Mouse (Mus musculus) gastrocnemius, postnatal 4 days (tissue): ENCODE data around the gene Xylb. TPM values are rescaled to one million over a fixed set of nuclear protein-coding genes. Genes with fewer than 3 reads are reported as not detected.

Experiments
- DNase-seq, 2 experiments: peaks; one replicate each; pipeline ENCODE4 v3.0.0; 2021 to 2022; ENCODE audit warnings: low spot score in 2 of 2, mixed read lengths in 2 of 2
- total RNA-seq, 2 experiments: library from RNA; stranded (reverse); gene quantifications; 2 replicates each; pipeline ENCODE4 v1.2.3; 2021

Gene Xylb
- total RNA-seq, 2 experiments from 2014 or later, result 1.8 to 2.1 TPM

- no peak for DNase-seq
Observed at GRCm38 (mm10) chr9:119401351-119401750, 44.2 kb downstream of the Xylb start.

GRCm38 (mm10) chr9:119401801-119402214, 44.6 kb downstream of the Xylb start, which contains the start of gene Acvr2b:
TSS of gene Acvr2b (plus strand) at chr9:119402118.
- peak; percentile 87 to 96 for DNase-seq

GRCm38 (mm10) chr9:119402253-119403235, 45.4 kb downstream of the Xylb start:
- peak in 1 of 2 experiments; percentile 54 for DNase-seq

DNA sequence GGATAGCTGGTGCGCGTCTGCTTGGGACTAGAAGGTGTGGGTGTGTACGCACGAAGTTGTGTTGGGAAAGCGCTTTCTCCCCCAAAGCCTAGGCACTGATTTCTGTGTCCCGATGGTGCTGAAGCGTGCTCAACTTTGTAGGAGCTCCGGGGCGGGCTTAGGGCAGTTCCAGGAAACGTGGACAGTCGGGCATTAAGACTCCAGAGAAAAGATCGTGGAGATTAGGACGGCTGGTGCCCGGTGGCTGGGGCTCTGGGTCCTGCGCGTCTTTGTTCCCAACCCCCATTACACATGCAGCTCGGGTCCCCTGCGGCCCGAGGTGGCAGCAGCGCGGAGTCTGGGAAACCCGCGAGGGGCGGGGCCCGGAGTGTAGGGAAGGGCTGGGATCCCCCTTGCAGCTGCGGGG, 46.1 kb downstream of the Xylb start:
- DNase-seq, result peak in 1 of 2 experiments; percentile 38

GRCm38 (mm10) chr9:119404090-119404489, 46.9 kb downstream of the Xylb start:
- no peak for DNase-seq

DNA sequence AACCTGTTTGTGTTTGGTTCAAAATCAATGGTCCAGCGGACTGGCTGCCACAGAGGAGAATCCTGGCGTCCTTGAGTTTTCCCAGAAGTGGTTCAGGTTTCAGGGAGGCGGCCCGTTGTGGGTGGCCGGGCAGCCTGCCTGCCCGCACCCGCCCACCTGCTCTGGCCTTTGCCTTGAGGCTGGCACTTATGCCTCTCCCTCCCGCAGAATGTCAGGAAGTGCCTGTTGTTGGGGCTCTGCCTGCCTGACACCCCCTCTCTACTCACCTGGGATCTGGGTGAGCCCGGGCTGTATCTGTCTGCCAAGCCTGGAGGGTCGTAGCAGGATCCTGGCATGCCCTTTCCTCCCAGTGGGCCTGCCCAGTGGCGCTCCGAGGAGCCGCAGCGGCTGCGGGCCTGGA, 50.7 kb downstream of the Xylb start:
- peak in 1 of 2 experiments; percentile 20 for DNase-seq

- DNase-seq, result peak in 1 of 2 experiments; percentile 21
Observed at GRCm38 (mm10) chr9:119408898-119409664, 51.9 kb downstream of the Xylb start.

DNA sequence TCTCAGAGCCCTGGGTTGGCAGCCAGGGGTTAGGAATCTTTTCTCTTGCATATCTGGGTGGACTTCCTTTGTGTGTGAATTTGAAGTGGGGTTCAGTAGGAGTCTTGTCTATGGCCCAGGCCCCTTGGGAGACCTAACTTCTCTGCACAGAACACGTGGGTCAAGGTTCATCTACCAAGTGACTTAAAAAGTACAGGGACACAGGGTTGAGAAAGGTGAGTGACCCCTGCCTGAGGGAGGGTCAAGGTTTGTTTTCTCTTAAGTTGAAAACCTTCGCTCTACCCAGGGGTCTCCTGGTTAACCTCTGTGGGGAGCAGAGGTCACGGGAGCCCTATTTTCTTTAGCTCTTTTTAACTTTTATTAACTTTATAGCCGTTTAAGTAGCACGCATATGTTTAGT, 52.7 kb downstream of the Xylb start:
- DNase-seq, result no peak

- DNase-seq, result no peak
Observed at GRCm38 (mm10) chr9:119418025-119418424, 60.8 kb downstream of the Xylb start.

DNA sequence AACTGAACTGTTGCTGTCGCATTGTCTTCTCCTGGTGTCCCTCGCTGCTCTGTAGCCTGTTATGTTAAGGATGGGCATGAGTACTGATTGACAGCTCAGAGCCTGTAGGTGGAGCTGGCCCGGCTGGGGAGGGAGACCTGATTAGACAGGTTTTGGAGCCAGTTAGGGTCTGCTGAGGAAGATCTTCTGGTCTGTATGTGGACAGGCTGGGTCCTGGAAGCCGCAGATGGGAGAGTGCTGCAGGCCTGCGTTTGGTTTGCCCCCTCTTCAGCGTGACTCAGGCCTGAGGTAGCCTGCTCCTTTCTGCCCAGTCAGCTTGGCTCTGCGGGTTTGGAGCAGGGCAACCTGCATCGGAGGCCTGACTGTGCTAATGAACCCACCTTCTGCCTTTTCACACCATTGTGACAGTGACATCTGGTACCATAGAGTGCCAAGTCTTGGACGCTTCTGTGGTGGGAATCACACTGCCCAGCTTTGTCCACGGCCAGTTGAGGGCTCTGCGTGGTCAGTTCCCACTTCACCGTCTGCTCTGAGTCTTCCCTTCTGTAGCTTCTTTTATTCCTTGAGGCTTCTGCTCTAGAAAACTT, 62.8 kb downstream of the Xylb start:
- no peak for DNase-seq

GRCm38 (mm10) chr9:119425217-119425975, 68.2 kb downstream of the Xylb start:
- DNase-seq, result peak in 1 of 2 experiments; percentile 53

DNA sequence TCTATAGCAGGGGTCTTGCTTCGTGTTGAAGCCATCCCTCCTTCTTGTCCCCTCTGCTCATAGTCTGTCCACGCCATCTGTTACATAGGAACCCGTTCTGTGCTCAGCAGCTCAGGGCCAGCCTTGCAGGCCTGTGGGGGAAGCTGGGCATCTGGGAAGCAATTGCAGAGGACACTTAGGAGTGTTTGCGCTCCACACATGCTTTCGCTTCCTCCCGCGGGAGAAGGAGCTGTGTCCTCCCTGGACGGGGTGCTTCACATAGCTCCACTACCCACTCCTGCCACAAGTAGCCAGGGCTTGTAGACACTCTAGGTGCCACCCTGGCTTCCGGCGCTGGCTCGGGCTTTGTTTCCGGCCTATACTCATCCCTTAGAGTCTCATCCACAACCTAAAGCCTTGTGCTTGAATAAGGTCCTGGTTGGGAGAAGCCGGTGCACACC, 68.8 kb downstream of the Xylb start:
- no peak for DNase-seq

DNA sequence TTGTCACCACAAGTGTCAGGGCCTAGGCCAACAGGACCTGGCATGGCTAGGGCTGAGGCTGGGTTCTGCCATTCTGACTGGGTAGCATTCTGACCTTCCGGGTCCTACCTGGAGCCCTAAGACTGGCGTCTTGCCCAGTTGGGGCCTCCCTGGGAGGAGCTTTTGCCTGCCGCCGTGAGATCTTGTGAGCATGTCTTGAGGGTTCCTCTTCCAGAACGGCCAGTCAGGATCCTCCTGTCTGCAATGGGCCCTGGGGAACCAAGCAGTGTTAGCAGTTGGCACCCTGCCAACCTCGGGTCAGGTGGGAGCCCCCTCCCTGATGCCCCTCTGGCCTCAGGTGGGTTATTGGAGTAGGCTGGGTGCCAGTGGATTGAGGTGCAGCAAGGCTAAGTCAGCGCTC, 69.3 kb downstream of the Xylb start:
- DNase-seq, result no peak

DNA sequence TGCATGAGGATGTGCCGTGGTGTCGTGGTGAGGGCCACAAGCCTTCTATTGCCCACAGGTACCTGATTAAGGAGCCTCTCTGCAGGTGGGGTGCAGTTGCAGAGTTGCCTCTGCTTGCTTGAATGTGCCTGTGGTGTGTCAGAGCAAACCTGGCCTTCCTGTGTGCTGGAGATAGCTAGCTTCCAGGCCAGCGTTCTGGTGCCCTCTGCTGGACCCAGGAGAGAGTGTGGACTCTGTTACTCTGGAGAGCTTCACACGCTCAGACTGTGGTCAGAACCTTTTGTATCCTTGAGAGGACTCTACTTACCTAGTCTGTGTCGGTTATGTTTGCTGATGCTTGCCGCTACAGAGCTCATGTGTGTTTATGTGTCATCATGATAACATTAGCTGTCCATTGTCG, 73.1 kb downstream of the Xylb start:
- peak in 1 of 2 experiments; percentile 83 for DNase-seq

- DNase-seq, result no peak
Observed at GRCm38 (mm10) chr9:119435855-119436254, 78.7 kb downstream of the Xylb start.

GRCm38 (mm10) chr9:119438065-119438464, 80.9 kb downstream of the Xylb start:
- DNase-seq, result no peak

GRCm38 (mm10) chr9:119438498-119439000, 81.4 kb downstream of the Xylb start:
- DNase-seq, result no peak
